Mouse (Mus musculus) heart, postnatal 36 days (tissue): Measurements from ENCODE around the gene Arid3b. TPM values are rescaled to one million over a fixed set of nuclear protein-coding genes. Genes with fewer than 3 reads are reported as not detected.
"Not testable (repeated sequence)": the region's sequence is repeated elsewhere in the genome, so short reads cannot be mapped to it uniquely, and the experiment has no call there.

Source experiments
- DNase-seq, 2 experiments: peaks; one replicate each; pipeline ENCODE4 v3.0.0; 2021 to 2022
- intact Hi-C: fragments of 180-260 bp; cut with DNase I; formaldehyde crosslinking; loops from one replicate; pipeline ENCODE4 v1.15.1; 2025
- total RNA-seq, 2 experiments: library from RNA; stranded (reverse); gene quantifications; 2 replicates each; pipeline ENCODE4 v1.2.3; 2021

Gene Arid3b
- total RNA-seq: 1 to 10 TPM; 3.6 to 4.1 TPM

DNA sequence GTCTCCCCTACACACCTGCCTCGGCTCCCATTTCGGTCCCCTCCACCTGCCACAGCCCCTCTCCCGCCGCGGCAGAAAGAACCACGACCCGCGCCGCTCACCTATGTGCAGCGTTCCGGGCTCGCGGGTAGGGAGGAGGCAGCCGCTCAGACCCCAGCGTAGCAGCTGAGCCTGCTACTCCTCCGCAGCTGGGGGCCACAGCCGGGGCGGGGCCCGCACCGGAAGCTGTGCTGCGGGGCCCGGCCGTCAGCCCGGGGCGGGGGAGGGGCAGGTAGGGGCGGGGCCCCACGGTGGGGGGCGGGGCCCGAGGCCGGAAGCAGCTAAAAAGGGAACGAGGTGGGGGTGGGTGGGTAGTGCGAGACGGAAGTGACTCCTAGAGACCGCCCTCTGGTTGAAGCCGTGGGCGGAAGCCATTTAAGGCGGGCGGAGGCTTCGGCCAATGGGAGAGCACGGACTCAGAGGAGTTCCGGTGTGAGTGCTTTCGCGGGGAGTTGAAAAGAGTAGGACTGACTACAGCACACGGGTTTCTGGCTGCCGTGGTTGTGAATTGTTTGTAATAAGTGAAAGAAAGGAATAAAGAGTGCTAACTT lies at the start of gene Arid3b:
Gene Arid3b, minus strand, starts transcription at position 213 of the 590 bp plus-strand sequence.
- DNase-seq: peak; percentile 83 to 86
- intact Hi-C loops: loop anchor here (5.0 kb wide), 2 partner anchors 76 to 179 kb away; partner anchors contain the start of gene Ubl7

- intact Hi-C loops: no loop called here
- no peak for DNase-seq
Observed at GRCm38 (mm10) chr9:57883413-57883812, 46.8 kb upstream of the Arid3b start.

DNA sequence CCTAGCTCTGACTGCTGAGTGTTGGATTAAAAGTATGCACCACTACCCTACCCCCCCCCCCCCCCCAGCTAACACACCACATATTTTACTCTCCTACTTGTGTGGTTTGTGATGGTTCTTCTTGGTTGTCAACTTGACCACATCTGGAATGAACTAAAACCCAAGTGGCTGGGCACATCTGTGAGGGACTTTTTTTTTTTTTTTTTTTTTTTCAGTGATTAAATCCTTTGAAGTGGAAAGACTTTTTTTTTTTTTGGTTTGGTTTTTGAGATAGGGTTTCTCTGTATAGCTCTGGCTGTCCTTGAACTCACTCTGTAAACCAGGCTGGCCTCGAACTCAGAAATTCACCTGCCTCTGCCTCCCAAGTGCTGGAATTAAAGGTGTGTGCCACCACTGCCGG lies 45.2 kb upstream of the Arid3b start:
- intact Hi-C loops, DNase-seq: not testable (repeated sequence)

- DNase-seq: no peak
- intact Hi-C loops: no loop called here
Observed at GRCm38 (mm10) chr9:57880278-57880677, 43.7 kb upstream of the Arid3b start.

- no peak for DNase-seq
- intact Hi-C loops: no loop called here
Observed at GRCm38 (mm10) chr9:57879213-57879612, 42.6 kb upstream of the Arid3b start.

DNA sequence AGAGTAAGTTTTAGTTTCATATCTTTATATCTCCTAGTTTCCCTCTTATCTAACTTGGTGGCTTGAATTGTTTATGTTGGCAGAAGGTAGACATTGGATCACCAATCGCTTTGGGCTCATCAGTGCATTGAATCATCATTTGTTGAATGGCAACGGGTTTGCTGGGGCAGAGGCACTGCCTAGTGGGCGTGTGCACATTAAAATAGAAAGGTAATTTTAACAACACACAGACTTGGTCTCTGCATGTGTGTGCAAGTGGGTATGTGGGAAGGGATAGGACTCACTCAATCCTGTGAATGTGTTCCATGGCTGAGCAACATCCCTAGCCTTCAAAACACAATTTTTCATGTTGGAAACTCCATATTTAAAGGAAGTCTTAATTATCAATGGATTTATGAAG lies 38.4 kb upstream of the Arid3b start:
- DNase-seq: no peak
- intact Hi-C loops: no loop called here

GRCm38 (mm10) chr9:57874134-57874533 lies 37.5 kb upstream of the Arid3b start:
- intact Hi-C loops: no loop called here
- DNase-seq: no peak

DNA sequence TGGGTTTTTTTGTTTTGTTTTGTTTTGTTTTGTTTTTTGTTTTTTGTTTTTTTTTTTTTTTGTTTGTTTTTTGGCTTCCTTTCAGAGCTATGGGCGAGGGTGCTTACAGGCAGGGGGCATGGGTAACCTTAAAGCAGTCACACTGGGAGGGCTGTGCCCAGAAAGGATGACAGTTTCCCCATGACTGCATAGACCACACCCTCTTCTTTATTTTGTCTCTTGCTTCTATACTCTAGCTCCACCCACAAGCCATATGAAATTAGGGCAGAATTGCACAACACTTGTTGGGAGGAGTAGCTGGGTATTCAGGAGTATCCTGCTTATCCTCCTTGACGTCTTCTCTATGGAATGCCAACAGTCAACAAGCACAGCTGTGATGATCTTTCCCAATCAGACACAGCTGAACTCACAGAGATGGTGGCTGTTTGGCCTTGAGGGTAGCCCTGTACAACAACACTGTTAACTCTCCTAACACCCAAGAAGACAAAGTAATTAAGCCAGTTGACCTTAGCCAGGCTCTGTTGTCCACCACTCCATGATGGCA lies 33.8 kb upstream of the Arid3b start:
- intact Hi-C loops: no loop called here
- no peak for DNase-seq

- DNase-seq: no peak
- intact Hi-C loops: no loop called here
Observed at GRCm38 (mm10) chr9:57868767-57869166, 32.2 kb upstream of the Arid3b start.

- DNase-seq: no peak
- intact Hi-C loops: no loop called here
Observed at GRCm38 (mm10) chr9:57867880-57868279, 31.3 kb upstream of the Arid3b start.

DNA sequence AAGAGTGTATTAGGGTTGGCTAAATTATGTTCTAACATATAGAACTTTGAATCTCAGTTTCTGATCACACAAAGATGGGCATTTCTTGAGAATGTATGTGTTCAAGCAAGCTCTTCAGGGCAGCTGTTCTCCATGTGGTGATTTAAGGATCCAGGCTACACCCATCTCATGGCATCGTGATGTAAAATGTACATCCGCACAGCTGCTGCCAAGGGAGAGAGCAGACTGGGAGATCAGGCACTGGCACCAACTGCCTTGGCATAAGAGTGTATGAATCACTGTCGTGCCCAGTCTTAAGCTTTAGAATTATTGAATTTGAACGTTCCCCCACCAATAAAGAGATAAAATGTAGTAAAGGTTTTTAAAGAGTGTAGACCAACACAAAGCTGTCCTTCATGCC lies 30.6 kb upstream of the Arid3b start:
- intact Hi-C loops: no loop called here

DNA sequence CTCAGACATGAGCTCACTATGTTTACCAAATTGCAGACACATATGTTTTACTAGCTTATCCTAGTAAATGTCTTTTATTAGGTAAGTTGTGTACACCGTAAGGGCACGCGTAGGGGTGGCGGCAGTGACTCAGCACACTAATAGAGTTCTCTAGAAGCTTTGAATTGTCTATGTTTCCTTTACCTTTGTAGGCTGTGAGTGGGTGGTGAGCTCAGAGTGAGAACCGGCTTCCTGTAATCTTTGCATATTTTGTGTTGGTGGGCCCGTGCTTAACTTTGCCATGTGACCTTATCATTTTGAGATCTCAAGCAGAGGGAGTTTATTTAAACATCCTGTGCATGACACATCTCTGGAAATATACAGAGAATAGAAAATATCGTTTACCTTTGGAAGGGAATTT lies 29.9 kb upstream of the Arid3b start:
- DNase-seq: no peak
- intact Hi-C loops: no loop called here

More for the DNA sequence above, 30.6 kb upstream of the Arid3b start:
- no peak for DNase-seq

- intact Hi-C loops: loop anchor here (5.0 kb wide), 1 partner anchor 73 kb away; no protein-coding TSS in a partner anchor
- no peak for DNase-seq
Observed at GRCm38 (mm10) chr9:57864336-57864735, 27.7 kb upstream of the Arid3b start.

GRCm38 (mm10) chr9:57861951-57862471 lies 25.4 kb upstream of the Arid3b start:
- DNase-seq: peak; percentile 40 to 44
- intact Hi-C loops: loop anchor here (1.0 to 5.0 kb wide), 2 partner anchors 75 to 136 kb away; no protein-coding TSS in a partner anchor

- intact Hi-C loops: no loop called here
- no peak for DNase-seq
Observed at GRCm38 (mm10) chr9:57856456-57856855, 19.9 kb upstream of the Arid3b start.

DNA sequence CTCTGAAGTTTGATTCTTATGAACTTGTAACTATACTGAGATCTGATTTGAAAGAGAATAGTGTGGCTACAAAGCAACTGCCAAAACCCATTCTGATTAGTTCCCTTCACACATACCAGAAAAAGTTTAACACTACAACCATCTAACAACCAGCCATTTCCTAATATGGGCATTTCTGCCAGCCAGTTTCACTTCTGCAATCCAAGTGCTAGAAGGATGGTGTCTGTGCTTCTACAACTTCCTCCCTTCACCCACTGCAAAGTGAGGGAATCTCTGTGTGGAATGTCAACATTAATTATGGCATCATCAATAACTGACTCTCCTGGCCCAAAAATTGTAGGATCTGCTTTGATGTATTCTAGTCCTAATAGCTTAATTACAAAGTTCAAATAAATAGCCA lies 17.7 kb upstream of the Arid3b start:
- intact Hi-C loops: no loop called here
- no peak for DNase-seq

DNA sequence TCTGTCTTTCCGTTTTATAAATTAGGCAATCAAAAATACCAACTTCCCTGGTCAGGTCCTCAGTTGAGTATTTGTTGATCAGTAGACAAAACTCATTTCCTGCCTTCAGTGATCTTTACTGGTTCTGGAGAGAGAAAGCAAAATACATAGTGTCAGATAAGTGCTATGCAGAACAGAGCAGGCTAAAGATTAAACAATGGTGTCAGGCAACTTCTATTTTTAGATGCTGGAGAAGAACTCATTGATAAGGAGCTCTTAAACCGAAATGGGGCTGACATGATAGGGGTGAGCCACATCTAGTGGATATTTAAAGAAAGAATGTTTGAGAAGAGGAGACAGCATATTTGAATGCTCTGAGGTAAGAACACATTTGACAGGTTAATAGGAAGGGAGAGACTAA lies 2.4 kb upstream of the Arid3b start:
- intact Hi-C loops: loop anchor here (5.0 kb wide), 2 partner anchors 73 to 182 kb away; partner anchors contain the start of gene Ubl7
- no peak for DNase-seq

GRCm38 (mm10) chr9:57835841-57836514 lies 615 bp downstream of the Arid3b start:
- no peak for DNase-seq
- intact Hi-C loops: loop anchor here (5.0 kb wide), 2 partner anchors 76 to 179 kb away; partner anchors contain the start of gene Ubl7

DNA sequence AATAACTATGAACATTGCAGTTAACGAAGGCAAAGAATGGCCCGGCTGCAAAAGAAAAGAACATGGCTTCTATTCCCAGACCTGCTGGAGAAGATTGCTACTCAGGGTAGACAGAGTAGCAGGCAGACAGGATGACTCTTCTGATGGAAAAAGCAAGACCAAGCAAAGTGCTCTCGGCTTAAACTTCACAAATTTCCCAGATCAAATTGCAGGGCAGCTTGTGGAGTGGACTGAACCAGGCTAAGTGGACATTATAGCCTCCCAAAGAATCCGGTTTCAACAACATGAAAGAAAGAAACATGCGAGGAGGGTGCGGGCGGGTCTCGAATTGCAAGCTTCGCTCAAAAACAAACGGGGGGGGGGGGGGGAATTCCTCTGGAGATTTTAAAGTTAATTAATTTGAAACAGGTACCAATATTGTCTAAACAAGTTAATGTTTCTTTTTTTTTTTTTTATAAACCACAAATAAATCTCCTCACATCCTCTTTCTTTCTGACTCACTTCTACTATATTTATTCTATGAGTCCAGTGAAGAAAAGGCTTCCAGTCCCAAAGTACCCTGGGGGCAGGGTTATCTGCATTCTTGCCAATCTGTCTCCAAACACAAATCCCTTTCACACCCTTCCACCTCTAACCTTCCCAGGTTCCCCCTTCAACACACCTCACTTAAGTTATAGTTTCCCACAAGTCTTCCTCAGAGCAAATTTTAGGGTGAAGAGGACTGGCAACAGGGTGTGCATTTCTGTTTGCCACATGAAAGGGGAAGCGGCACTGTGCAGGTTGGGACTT lies 1.8 kb downstream of the Arid3b start:
- intact Hi-C loops: loop anchor here (5.0 kb wide), 3 partner anchors 38 to 178 kb away; partner anchors contain the start of gene Ubl7

DNA sequence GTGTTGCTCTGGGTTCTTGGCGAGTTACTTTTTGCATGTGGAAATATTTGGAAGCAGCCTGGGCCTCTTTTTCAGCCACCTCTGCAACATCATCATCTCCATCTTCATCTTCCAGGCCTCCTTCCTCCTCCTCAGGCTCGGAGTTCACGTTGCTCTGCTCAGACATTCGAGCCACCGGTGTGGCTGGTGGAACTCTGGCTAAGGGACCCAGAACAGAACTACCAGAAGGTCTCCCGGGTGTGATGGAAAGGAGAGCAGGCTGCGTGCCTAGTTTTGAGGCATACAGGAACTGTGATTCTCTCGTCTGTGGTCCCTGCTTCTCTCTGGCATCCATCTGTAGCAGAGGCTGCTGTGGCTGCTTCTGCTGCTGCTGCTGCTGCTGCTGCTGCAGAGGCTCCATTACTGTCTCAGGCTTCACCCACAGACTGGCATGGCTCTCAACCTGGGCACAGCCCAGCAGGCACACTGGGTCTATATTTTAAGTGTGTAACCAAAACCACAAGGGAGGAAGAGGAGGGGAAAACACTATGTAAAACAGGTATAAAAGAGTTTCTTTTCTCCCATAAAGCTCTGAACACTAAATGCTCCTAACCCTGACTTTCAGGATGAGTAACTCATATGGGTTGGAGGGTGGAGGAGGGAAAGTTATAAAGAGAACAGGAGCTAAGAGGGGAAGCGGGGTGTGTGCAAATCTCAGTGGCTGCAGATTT lies 2.7 kb downstream of the Arid3b start:
- intact Hi-C loops: loop anchor here (5.0 kb wide), 1 partner anchor 37 kb away; no protein-coding TSS in a partner anchor
- no peak for DNase-seq

More for the DNA sequence above, 1.8 kb downstream of the Arid3b start:
- no peak for DNase-seq
